Mouse (Mus musculus) neural tube, embryonic 15.5 days (tissue): ENCODE measurements around the gene AY074887. TPM values are rescaled to one million over a fixed set of nuclear protein-coding genes. Genes with fewer than 3 reads are reported as not detected.
A peak's percentile ranks its signal among the peaks of the same experiment; 100 is the strongest.
"Not testable (repeated sequence)": the region's sequence is repeated elsewhere in the genome, so short reads cannot be mapped to it uniquely, and the experiment has no call there.

Experiments used
- ATAC-seq: fragments of 200-750 bp; cut with Nextera tagmentation; 2 replicates; pipeline ENCODE4 v1.8.0; 2017; ENCODE audit warnings: mild to moderate bottlenecking, moderate TSS enrichment, moderate library complexity; ENCODE audit not compliant: low FRiP score
- H3K27ac ChIP-seq: fragments of 300-500 bp; sonication (generic); replicated peaks from 2 replicates; pipeline ENCODE4 v1.5.1; 2015; ENCODE audit warnings: mild to moderate bottlenecking, inconsistent platforms
- H3K27me3 ChIP-seq: fragments of 300-500 bp; sonication (generic); replicated peaks from 2 replicates; pipeline ENCODE4 v1.6.1; 2015; ENCODE audit warnings: inconsistent platforms
- H3K36me3 ChIP-seq: fragments of 300-500 bp; sonication (generic); 2 replicates; pipeline ENCODE4 v1.6.1; 2015; ENCODE audit warnings: inconsistent platforms
- H3K4me1 ChIP-seq: fragments of 300-500 bp; sonication (generic); 2 replicates; pipeline ENCODE4 v1.6.1; 2015; ENCODE audit warnings: inconsistent platforms
- H3K4me2 ChIP-seq: fragments of 300-500 bp; sonication (generic); 2 replicates; pipeline ENCODE4 v1.6.1; 2015; ENCODE audit warnings: inconsistent platforms, mild to moderate bottlenecking, moderate library complexity
- H3K4me3 ChIP-seq: fragments of 300-500 bp; sonication (generic); replicated peaks from 2 replicates; pipeline ENCODE4 v1.5.1; 2015; ENCODE audit warnings: mild to moderate bottlenecking, inconsistent platforms
- H3K9ac ChIP-seq: fragments of 300-500 bp; sonication (generic); replicated peaks from 2 replicates; pipeline ENCODE4 v1.6.1; 2015; ENCODE audit warnings: mild to moderate bottlenecking, inconsistent platforms
- H3K9me3 ChIP-seq: fragments of 300-500 bp; sonication (generic); replicated peaks from 2 replicates; pipeline ENCODE4 v1.6.1; 2016; ENCODE audit warnings: inconsistent platforms
- WGBS: fragments of 180-500 bp; shearing (Covaris S2); methylation state at CpG from one replicate; pipeline ENCODE4 v1.1.7; 2015; ENCODE audit warnings: mixed read lengths; 5-methylcytosine and 5-hydroxymethylcytosine counted together
- polyA plus RNA-seq: library from polyadenylated mRNA; unstranded; fragments of >200 nt; fragmentation: Nextera tagmentation; extraction: Ambion mirVana; gene quantifications from 2 replicates; pipeline ENCODE4 v1.2.1, GENCODE M21; 2015

Gene AY074887
- polyA plus RNA-seq: 0.57 and 0.97 TPM in 2 replicates

GRCm38 (mm10) chr9:54950575-54951321, at the start of gene AY074887, which contains the start of gene Psma4:
Gene AY074887, minus strand, starts transcription at chr9:54950998.
Gene Psma4, plus strand, starts transcription at chr9:54950790.
- Histone ChIP-seq H3K4me1 (peaks cover 26% of the 10 kb centered on the region), H3K27me3 (no peaks in the 10 kb centered on the region), H3K36me3 (peaks cover 18% of the 10 kb centered on the region), H3K9ac (peak within 1 kb of the TSS; percentile 58), H3K9me3 (no peaks in the 10 kb centered on the region), H3K4me2 (peak within 1 kb of the TSS; percentile 62), H3K4me3 (peak within 1 kb of the TSS; percentile 65), H3K27ac (peak within 1 kb of the TSS; percentile 89)
- under 1% methylated on average over 65 of the region's 65 CpGs for WGBS
- peak; percentile 100 for ATAC-seq

GRCm38 (mm10) chr9:54995645-54996044, 44.8 kb upstream of the AY074887 start:
- H3K4me1 ChIP-seq: no peaks in the 10 kb centered on the region
- no peaks in the 10 kb centered on the region for H3K36me3 ChIP-seq
- no peak for ATAC-seq
- no peak overlapping the region for H3K4me3 ChIP-seq
- no peak overlapping the region for H3K4me2 ChIP-seq
- H3K27ac ChIP-seq: no peak overlapping the region
- WGBS: 90% methylated on average over 3 of the region's 3 CpGs
- no peaks in the 10 kb centered on the region for H3K9me3 ChIP-seq
- no peaks in the 10 kb centered on the region for H3K27me3 ChIP-seq
- no peak overlapping the region for H3K9ac ChIP-seq

- H3K4me2 ChIP-seq: no peak overlapping the region
- H3K36me3 ChIP-seq: no peaks in the 10 kb centered on the region
- H3K4me3 ChIP-seq: no peak overlapping the region
- H3K4me1 ChIP-seq: no peaks in the 10 kb centered on the region
- WGBS: 42% methylated on average over 3 of the region's 3 CpGs
- no peaks in the 10 kb centered on the region for H3K9me3 ChIP-seq
- H3K27ac ChIP-seq: no peak overlapping the region
- H3K9ac ChIP-seq: no peak overlapping the region
- H3K27me3 ChIP-seq: no peaks in the 10 kb centered on the region
- ATAC-seq: no peak
Measured at GRCm38 (mm10) chr9:54994381-54994780, 43.6 kb upstream of the AY074887 start.

- Histone ChIP-seq H3K4me3 (no peak overlapping the region), H3K9ac (no peak overlapping the region), H3K9me3 (no peaks in the 10 kb centered on the region), H3K36me3 (no peaks in the 10 kb centered on the region), H3K4me2 (no peak overlapping the region), H3K27me3 (no peaks in the 10 kb centered on the region), H3K27ac (no peak overlapping the region), H3K4me1 (no peaks in the 10 kb centered on the region)
- WGBS: 82% methylated on average over 3 of the region's 3 CpGs
- ATAC-seq: no peak
Measured at GRCm38 (mm10) chr9:54990362-54990761, 39.6 kb upstream of the AY074887 start.

- WGBS: 3% methylated on average over 7 of the region's 7 CpGs
- Histone ChIP-seq H3K4me3 (peak overlapping the region; percentile 67), H3K27me3 (peaks cover 22% of the 10 kb centered on the region), H3K9ac (no peak overlapping the region), H3K36me3 (no peaks in the 10 kb centered on the region), H3K9me3 (no peaks in the 10 kb centered on the region), H3K27ac (no peak overlapping the region), H3K4me2 (peak overlapping the region; percentile 95), H3K4me1 (peaks cover 28% of the 10 kb centered on the region)
- ATAC-seq: no peak
Measured at GRCm38 (mm10) chr9:54982401-54982800, 31.6 kb upstream of the AY074887 start.

GRCm38 (mm10) chr9:54981291-54982191, 30.7 kb upstream of the AY074887 start:
- under 1% methylated on average over 71 of the region's 85 CpGs for WGBS
- H3K9me3 ChIP-seq: no peaks in the 10 kb centered on the region
- H3K36me3 ChIP-seq: no peaks in the 10 kb centered on the region
- 0 out of 2 replicates have a peak overlapping the region, but pooled peaks have one; percentile 37 for H3K27ac ChIP-seq
- H3K27me3 ChIP-seq: peaks cover 22% of the 10 kb centered on the region
- peak; percentile 92 for ATAC-seq
- H3K9ac ChIP-seq: peak overlapping the region; percentile 49
- H3K4me1 ChIP-seq: peaks cover 28% of the 10 kb centered on the region
- peak overlapping the region; percentile 67 for H3K4me3 ChIP-seq
- peak overlapping the region; percentile 95 for H3K4me2 ChIP-seq

- 39% methylated on average over 8 of the region's 8 CpGs for WGBS
- H3K27ac ChIP-seq: 0 out of 2 replicates have a peak within 1 kb of the TSS, but pooled peaks have one; percentile 37
- no peaks in the 10 kb centered on the region for H3K9me3 ChIP-seq
- peaks cover 28% of the 10 kb centered on the region for H3K4me1 ChIP-seq
- H3K36me3 ChIP-seq: no peaks in the 10 kb centered on the region
- peaks cover 22% of the 10 kb centered on the region for H3K27me3 ChIP-seq
- H3K9ac ChIP-seq: peak within 1 kb of the TSS; percentile 49
- peak within 1 kb of the TSS; percentile 67 for H3K4me3 ChIP-seq
- ATAC-seq: no peak
- peak within 1 kb of the TSS; percentile 95 for H3K4me2 ChIP-seq
Measured at GRCm38 (mm10) chr9:54980674-54981073, 29.9 kb upstream of the AY074887 start, which contains the start of gene Chrna5. Gene Chrna5, plus strand, starts transcription at chr9:54980880.

- no peak for ATAC-seq
- Histone ChIP-seq H3K9me3 (no peaks in the 10 kb centered on the region), H3K9ac (no peak overlapping the region)
Measured at GRCm38 (mm10) chr9:54969972-54970637, 19.3 kb upstream of the AY074887 start.

GRCm38 (mm10) chr9:54963669-54964068, 12.9 kb upstream of the AY074887 start:
- Histone ChIP-seq H3K27ac (no peak overlapping the region), H3K4me2 (no peak overlapping the region), H3K27me3 (no peaks in the 10 kb centered on the region), H3K9ac (no peak overlapping the region), H3K4me3 (no peak overlapping the region), H3K36me3 (peaks cover 12% of the 10 kb centered on the region), H3K4me1 (no peaks in the 10 kb centered on the region), H3K9me3 (peaks cover 3% of the 10 kb centered on the region; the same call in 1 of the 2 replicates)
- no peak for ATAC-seq

More at GRCm38 (mm10) chr9:54969972-54970637, 19.3 kb upstream of the AY074887 start:
- H3K4me1 ChIP-seq: no peaks in the 10 kb centered on the region
- H3K27ac ChIP-seq: no peak overlapping the region
- no peaks in the 10 kb centered on the region for H3K36me3 ChIP-seq
- no peaks in the 10 kb centered on the region for H3K27me3 ChIP-seq
- no peak overlapping the region for H3K4me3 ChIP-seq
- WGBS: 71% methylated on average over 8 of the region's 8 CpGs
- no peak overlapping the region for H3K4me2 ChIP-seq

- Histone ChIP-seq H3K27ac (no peak overlapping the region), H3K9me3 (peaks cover 3% of the 10 kb centered on the region; the same call in 1 of the 2 replicates), H3K4me3 (no peak overlapping the region), H3K27me3 (no peaks in the 10 kb centered on the region), H3K4me2 (no peak overlapping the region), H3K4me1 (no peaks in the 10 kb centered on the region), H3K9ac (no peak overlapping the region), H3K36me3 (peaks cover 37% of the 10 kb centered on the region)
- ATAC-seq: no peak
- WGBS: 98% methylated on average over 4 of the region's 4 CpGs
Measured at GRCm38 (mm10) chr9:54961059-54961458, 10.3 kb upstream of the AY074887 start.

GRCm38 (mm10) chr9:54950162-54950561, 636 bp downstream of the AY074887 start:
- peak overlapping the region; percentile 65 for H3K4me3 ChIP-seq
- H3K9me3 ChIP-seq, H3K27me3 ChIP-seq: not testable (repeated sequence)
- 55% methylated on average over 8 of the region's 8 CpGs for WGBS
- peaks cover 12% of the 10 kb centered on the region for H3K36me3 ChIP-seq
- peak; percentile 40; the same call in 1 of the 2 replicates for ATAC-seq
- peaks cover 26% of the 10 kb centered on the region for H3K4me1 ChIP-seq
- H3K27ac ChIP-seq: peak overlapping the region; percentile 89
- peak overlapping the region; percentile 62 for H3K4me2 ChIP-seq
- H3K9ac ChIP-seq: peak overlapping the region; percentile 58
